Mouse (Mus musculus): ENCODE results near the gene Olfml2a.

DNA sequence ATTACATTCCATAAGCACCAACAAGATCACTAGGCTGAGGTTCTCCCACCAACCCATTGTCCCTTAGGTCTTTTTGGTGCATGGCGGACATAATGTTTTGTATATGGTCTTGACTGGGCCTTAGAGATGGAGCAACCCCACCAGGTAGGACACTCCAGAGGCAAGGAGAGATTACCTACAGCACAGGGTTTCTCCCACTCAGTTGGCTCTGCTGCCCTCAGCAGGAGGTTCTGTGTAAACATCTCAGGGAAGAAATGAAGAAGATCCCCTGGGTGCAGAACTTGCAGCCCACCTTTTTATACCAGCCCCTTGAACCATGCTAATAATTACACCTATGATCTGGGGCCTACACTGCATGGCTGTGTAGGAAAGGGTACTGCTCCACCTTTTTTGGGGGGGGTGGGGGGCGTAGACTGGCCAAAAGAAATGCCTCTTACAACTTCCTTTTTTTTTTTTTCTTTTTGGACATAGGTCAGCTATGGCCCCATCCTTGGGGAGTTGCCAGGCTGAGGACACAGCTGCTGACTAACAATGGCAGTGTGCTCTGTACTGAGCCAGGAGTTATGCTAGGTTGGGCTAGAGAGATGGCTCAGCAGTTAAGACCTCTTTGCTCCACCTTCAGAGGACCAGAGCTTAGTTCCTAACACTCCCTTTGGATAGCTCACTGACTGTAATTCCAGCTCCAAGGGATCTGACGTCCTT lies 12.8 kb downstream of the Olfml2a start:
- TF ChIP-seq CTCF (IDR thresholded peaks at IDR 0.05; ENCODE audit: low read depth) (peak; percentile 34), EP300 (IDR thresholded peaks at IDR 0.05; ENCODE audit: low read depth) (no peak)
